Mouse (Mus musculus) forebrain, embryonic 10.5 days (tissue): ENCODE measurements at regions not wholly inside any gene's neighbourhood (a gene's known extent, or its start where the extent isn't known, plus 50 kb on each side); places are given as distances from the start of the nearest gene placed in this dataset.
A peak's percentile ranks its signal among the peaks of the same experiment; 100 is the strongest.

ENCODE experiments used
- DNase-seq: peaks from one replicate; pipeline ENCODE4 v3.0.0-alpha.2; 2017; ENCODE audit warnings: low spot score; ENCODE audit errors: extremely low spot score
- H3K27ac ChIP-seq: fragments of 300-500 bp; sonication (generic); 2 replicates; pipeline ENCODE4 v1.5.1; 2016; ENCODE audit warnings: mild to moderate bottlenecking
- H3K27me3 ChIP-seq: fragments of 300-500 bp; sonication (generic); 2 replicates; pipeline ENCODE4 v1.6.1; 2016; ENCODE audit warnings: mild to moderate bottlenecking; ENCODE audit not compliant: poor library complexity, severe bottlenecking
- H3K36me3 ChIP-seq: fragments of 300-500 bp; sonication (generic); replicated peaks from 2 replicates; pipeline ENCODE4 v1.6.1; 2016; ENCODE audit warnings: mild to moderate bottlenecking, moderate library complexity
- H3K4me1 ChIP-seq: fragments of 300-500 bp; sonication (generic); 2 replicates; pipeline ENCODE4 v1.6.1; 2016
- H3K4me3 ChIP-seq: fragments of 300-500 bp; sonication (generic); 2 replicates; pipeline ENCODE4 v1.5.1; 2016; ENCODE audit warnings: mild to moderate bottlenecking, moderate library complexity
- H3K9me3 ChIP-seq: fragments of 300-500 bp; sonication (generic); 2 replicates; pipeline ENCODE4 v1.6.1; 2016; ENCODE audit warnings: mild to moderate bottlenecking, moderate library complexity
- WGBS: fragments of 180-500 bp; shearing (Covaris S2); methylation state at CpG from one replicate; pipeline ENCODE4 v1.1.7; 2016; 5-methylcytosine and 5-hydroxymethylcytosine counted together

DNA sequence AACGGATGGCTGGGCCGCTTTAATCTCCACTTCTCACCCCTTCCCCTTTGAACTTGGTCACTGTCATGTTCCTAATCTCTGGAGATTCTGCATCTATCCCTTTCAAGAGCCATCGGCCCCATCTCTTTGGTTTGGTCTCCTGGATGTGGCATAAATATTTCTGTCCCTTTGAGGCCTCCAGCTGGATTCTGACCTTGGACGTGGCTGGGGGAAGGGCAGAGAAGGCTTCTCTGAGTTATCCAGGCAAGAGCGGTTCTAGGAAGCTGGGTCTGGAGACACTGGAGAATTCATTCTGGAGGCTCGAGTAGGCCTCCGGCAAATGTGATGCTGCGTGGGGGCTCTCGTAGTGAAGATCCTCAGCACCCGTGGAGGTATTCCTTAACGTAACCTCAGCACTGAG lies 400.6 kb downstream of the Med13l start:
- DNase-seq: no peak
- Histone ChIP-seq H3K27me3 (peaks cover 22% of the 10 kb centered on the region; the same call in 1 of the 2 replicates), H3K4me1 (0 out of 2 replicates have a peak, but pooled peaks cover 4% of the 10 kb centered on the region), H3K36me3 (no peaks in the 10 kb centered on the region), H3K4me3 (no peak overlapping the region), H3K27ac (no peak overlapping the region), H3K9me3 (no peaks in the 10 kb centered on the region; the same call in 1 of the 2 replicates)
- 87% methylated on average over 11 of the region's 11 CpGs for WGBS

GRCm38 (mm10) chr5:118962152-118962551 lies 401.7 kb downstream of the Med13l start:
- Histone ChIP-seq H3K27me3 (peaks cover 18% of the 10 kb centered on the region; the same call in 1 of the 2 replicates), H3K36me3 (no peaks in the 10 kb centered on the region), H3K4me3 (no peak overlapping the region), H3K4me1 (0 out of 2 replicates have a peak, but pooled peaks cover 4% of the 10 kb centered on the region), H3K9me3 (no peaks in the 10 kb centered on the region; the same call in 1 of the 2 replicates), H3K27ac (no peak overlapping the region)
- DNase-seq: no peak
- WGBS: 91% methylated on average over 3 of the region's 3 CpGs

- WGBS: 96% methylated on average over 3 of the region's 3 CpGs
- no peak overlapping the region for H3K27ac ChIP-seq
- H3K9me3 ChIP-seq: no peaks in the 10 kb centered on the region; the same call in 1 of the 2 replicates
- no peak overlapping the region for H3K4me3 ChIP-seq
- no peak for DNase-seq
- peaks cover 18% of the 10 kb centered on the region; the same call in 1 of the 2 replicates for H3K27me3 ChIP-seq
- H3K4me1 ChIP-seq: 0 out of 2 replicates have a peak, but pooled peaks cover 4% of the 10 kb centered on the region
- H3K36me3 ChIP-seq: no peaks in the 10 kb centered on the region
Measured at GRCm38 (mm10) chr5:118963001-118963400, 402.5 kb downstream of the Med13l start.

- Histone ChIP-seq H3K27me3 (peaks cover 18% of the 10 kb centered on the region; the same call in 1 of the 2 replicates), H3K36me3 (no peaks in the 10 kb centered on the region), H3K4me3 (no peak overlapping the region), H3K4me1 (0 out of 2 replicates have a peak, but pooled peaks cover 1% of the 10 kb centered on the region), H3K9me3 (no peaks in the 10 kb centered on the region), H3K27ac (no peak overlapping the region)
- 64% methylated on average over 6 of the region's 6 CpGs for WGBS
- no peak for DNase-seq
Measured at GRCm38 (mm10) chr5:118966901-118967300, 406.4 kb downstream of the Med13l start.

GRCm38 (mm10) chr5:118967718-118968117 lies 407.2 kb downstream of the Med13l start:
- WGBS: 84% methylated on average over 11 of the region's 11 CpGs
- Histone ChIP-seq H3K9me3 (no peaks in the 10 kb centered on the region), H3K36me3 (no peaks in the 10 kb centered on the region), H3K27ac (no peak overlapping the region), H3K4me1 (no peaks in the 10 kb centered on the region), H3K27me3 (peaks cover 18% of the 10 kb centered on the region; the same call in 1 of the 2 replicates), H3K4me3 (no peak overlapping the region)
- no peak for DNase-seq

DNA sequence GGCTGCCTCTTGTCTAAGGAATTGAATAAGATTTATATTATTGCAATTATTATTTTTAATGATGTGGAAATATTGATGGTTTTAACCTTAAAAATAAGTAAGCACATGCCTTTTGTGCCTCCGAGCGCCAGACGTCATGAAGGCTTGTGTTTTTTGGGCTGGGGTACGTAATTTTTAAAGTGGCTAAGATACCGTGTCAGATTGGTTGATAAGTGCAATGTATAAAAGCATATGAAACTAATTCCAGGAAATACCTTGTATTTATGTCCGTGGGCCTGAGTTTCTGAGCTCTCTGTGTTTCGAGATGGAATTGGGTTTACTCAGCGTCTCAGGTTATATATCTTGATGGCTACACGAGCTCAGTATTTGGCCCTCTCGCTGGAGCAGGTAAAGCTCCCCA lies 414.7 kb downstream of the Med13l start:
- no peak for DNase-seq
- H3K4me3 ChIP-seq: no peak overlapping the region
- H3K27me3 ChIP-seq: peaks cover 5% of the 10 kb centered on the region; the same call in 1 of the 2 replicates
- no peaks in the 10 kb centered on the region for H3K36me3 ChIP-seq
- 89% methylated on average over 10 of the region's 10 CpGs for WGBS
- H3K4me1 ChIP-seq: no peaks in the 10 kb centered on the region
- no peak overlapping the region for H3K27ac ChIP-seq
- no peaks in the 10 kb centered on the region for H3K9me3 ChIP-seq

- WGBS: 92% methylated on average over 11 of the region's 11 CpGs
- no peak for DNase-seq
- Histone ChIP-seq H3K27me3 (peaks cover 20% of the 10 kb centered on the region), H3K4me3 (no peak overlapping the region), H3K4me1 (peaks cover 8% of the 10 kb centered on the region), H3K27ac (no peak overlapping the region), H3K9me3 (no peaks in the 10 kb centered on the region), H3K36me3 (no peaks in the 10 kb centered on the region)
Measured at GRCm38 (mm10) chr5:118978921-118979630, 418.6 kb downstream of the Med13l start.

GRCm38 (mm10) chr5:118981046-118981445 lies 420.6 kb downstream of the Med13l start:
- H3K4me3 ChIP-seq: no peak overlapping the region
- 32% methylated on average over 16 of the region's 16 CpGs for WGBS
- peak overlapping the region; percentile 69 for H3K27ac ChIP-seq
- DNase-seq: peak; percentile 21
- H3K27me3 ChIP-seq: peaks cover 36% of the 10 kb centered on the region
- H3K4me1 ChIP-seq: peaks cover 8% of the 10 kb centered on the region
- H3K36me3 ChIP-seq: no peaks in the 10 kb centered on the region
- H3K9me3 ChIP-seq: no peaks in the 10 kb centered on the region

GRCm38 (mm10) chr5:118984251-118984650 lies 423.8 kb downstream of the Med13l start:
- WGBS: 85% methylated on average over 3 of the region's 3 CpGs

GRCm38 (mm10) chr5:118984797-118985408 lies 424.4 kb downstream of the Med13l start:
- Histone ChIP-seq H3K36me3 (no peaks in the 10 kb centered on the region), H3K9me3 (no peaks in the 10 kb centered on the region), H3K4me3 (no peak overlapping the region), H3K27ac (no peak overlapping the region), H3K4me1 (peaks cover 20% of the 10 kb centered on the region), H3K27me3 (peaks cover 50% of the 10 kb centered on the region)
- WGBS: 92% methylated on average over 9 of the region's 9 CpGs
- no peak for DNase-seq

More at GRCm38 (mm10) chr5:118984251-118984650, 423.8 kb downstream of the Med13l start:
- Histone ChIP-seq H3K4me1 (peaks cover 20% of the 10 kb centered on the region), H3K27ac (no peak overlapping the region), H3K4me3 (no peak overlapping the region), H3K36me3 (no peaks in the 10 kb centered on the region), H3K9me3 (no peaks in the 10 kb centered on the region), H3K27me3 (peaks cover 50% of the 10 kb centered on the region)
- DNase-seq: no peak

- no peaks in the 10 kb centered on the region for H3K9me3 ChIP-seq
- H3K27ac ChIP-seq: peak overlapping the region; percentile 44; the same call in 1 of the 2 replicates
- WGBS: 50% methylated on average over 10 of the region's 10 CpGs
- H3K4me3 ChIP-seq: no peak overlapping the region
- H3K36me3 ChIP-seq: no peaks in the 10 kb centered on the region
- peaks cover 64% of the 10 kb centered on the region for H3K27me3 ChIP-seq
- peaks cover 16% of the 10 kb centered on the region for H3K4me1 ChIP-seq
- peak; percentile 28 for DNase-seq
Measured at GRCm38 (mm10) chr5:118987376-118988000, 427.0 kb downstream of the Med13l start.

DNA sequence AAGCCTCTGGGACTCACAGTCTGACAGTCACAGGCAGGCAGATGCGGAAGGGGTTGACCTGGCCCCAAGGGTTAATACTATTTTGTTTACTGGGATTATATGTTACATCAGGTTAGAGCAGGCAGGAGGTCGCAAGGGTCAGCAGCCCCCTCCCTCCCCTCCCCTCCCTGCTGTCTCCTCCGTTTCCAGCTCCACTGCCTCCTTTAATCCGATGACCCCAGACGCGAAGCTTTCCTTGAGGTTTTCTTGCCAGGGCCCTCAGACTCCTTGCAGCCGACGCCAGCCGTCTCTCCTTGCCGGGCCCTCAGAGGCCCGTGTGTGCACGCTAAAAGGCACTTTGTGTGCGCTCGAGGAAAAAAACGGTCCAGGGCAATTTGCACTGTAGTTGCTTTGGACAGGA lies 438.6 kb downstream of the Med13l start:
- Histone ChIP-seq H3K4me1 (peaks cover 16% of the 10 kb centered on the region), H3K9me3 (no peaks in the 10 kb centered on the region), H3K27me3 (peaks cover 75% of the 10 kb centered on the region), H3K36me3 (no peaks in the 10 kb centered on the region), H3K4me3 (0 out of 2 replicates have a peak overlapping the region, but pooled peaks have one; percentile 5), H3K27ac (0 out of 2 replicates have a peak overlapping the region, but pooled peaks have one; percentile 25)
- WGBS: 2% methylated on average over 15 of the region's 15 CpGs
- peak; percentile 37 for DNase-seq
